Mouse (Mus musculus) right cerebral cortex, postnatal 36 days (tissue): ENCODE data around the gene Vwa7.

Source experiments
- DNase-seq, 2 experiments: peaks; one replicate each; pipeline ENCODE4 v3.0.0; 2022; ENCODE audit warnings: low spot score in 2 of 2, mixed read lengths in 1 of 2

Vwa7 gene

DNA sequence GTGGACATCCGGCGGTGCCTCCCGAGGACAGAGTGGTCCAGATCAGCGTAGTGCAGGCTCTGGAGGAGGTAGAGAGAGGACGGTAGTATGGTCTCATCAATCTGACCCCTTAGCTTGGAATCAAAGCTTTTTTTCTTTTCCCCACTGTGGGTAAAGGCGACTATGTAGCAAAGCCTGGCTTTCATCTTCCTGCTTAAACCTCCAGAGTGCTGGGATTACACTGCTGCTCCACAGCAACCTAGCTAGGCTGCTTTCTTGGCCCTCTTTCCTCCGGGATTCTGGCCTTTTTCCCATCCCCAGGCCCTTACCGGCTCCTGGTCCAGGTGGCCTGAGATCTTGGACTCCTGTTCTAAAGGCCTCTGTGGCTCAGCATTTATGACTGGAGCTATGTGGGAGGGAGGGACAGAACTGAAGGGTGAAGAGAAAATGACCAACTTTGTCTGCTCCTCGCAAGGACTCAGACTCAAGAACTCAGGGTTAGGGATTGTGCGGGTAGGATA, 48.0 kb downstream of the Vwa7 start:
- no peak for DNase-seq

DNA sequence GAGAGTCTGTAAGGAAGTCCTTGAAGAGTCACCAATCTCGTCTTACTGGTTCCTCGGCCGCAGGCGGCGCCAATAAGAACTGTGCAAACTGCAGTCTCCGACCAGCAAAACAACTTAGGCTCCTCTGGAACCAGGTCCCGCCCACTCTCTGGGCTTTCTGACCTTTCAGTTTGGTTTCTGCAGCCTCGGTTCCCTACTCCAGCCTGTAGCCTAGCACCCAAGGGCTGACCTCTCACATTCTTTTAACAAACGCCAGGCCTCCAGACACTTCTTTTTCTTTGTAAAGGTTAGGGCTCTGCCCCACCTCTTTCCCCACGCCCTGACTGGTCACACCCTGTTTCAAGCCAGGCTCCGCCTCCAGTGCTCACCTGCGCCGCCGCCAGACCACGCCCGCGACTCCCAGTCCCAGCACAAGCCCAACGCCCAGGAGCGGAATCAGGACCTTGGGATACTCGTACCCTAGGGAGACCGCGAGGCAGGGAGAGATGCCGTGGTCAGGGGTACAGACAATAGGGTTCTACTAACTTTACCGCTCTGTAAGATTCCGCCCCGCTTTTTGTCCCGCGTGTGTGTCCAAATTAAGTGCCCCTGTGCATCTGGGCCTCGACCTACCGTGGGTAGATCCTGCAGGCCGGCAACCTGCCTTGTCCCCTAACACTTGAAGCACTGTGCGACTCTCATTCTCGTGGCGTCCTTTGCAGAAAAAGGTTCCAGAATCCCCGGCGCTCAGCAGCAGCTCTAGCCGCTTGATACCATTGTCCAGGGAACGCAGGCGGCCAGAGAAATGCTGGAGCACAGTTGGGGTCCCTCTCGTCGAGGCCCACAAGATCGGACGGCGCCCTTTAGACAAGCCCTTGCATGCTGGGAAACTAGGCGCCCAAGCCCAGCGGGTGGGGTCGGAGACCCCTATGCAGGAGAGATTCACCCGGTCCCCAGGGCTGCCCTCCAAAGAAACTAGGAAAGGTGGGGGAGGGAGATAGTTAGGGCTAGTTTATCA, 48.9 kb downstream of the Vwa7 start, which contains the start of gene Ly6g6c:
Ly6g6c (plus strand) TSS at position 438 of the 997 bp plus-strand sequence.
- no peak for DNase-seq

DNA sequence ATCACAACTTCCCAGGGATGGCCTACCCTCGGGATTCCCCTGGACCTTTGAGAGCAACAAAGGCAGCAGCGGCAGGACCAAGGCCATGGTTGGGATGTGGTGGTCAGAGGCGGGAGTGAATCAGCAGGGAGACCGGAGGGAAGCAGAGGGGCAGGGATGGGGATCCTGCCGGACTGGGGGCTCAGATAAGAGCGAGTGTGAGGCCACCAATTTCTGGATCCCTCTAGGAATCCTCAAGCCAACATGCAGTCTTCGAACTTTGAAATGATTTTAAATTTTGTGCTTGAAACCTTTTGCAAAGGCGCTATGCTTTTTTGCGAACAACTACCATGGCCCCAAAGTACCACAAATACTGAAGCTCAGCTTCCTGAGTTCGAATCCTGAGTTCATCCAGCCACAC, 49.7 kb downstream of the Vwa7 start, which contains the start of gene Mpig6b:
Mpig6b (minus strand) TSS at position 101 of the 400 bp plus-strand sequence.
- no peak for DNase-seq

DNA sequence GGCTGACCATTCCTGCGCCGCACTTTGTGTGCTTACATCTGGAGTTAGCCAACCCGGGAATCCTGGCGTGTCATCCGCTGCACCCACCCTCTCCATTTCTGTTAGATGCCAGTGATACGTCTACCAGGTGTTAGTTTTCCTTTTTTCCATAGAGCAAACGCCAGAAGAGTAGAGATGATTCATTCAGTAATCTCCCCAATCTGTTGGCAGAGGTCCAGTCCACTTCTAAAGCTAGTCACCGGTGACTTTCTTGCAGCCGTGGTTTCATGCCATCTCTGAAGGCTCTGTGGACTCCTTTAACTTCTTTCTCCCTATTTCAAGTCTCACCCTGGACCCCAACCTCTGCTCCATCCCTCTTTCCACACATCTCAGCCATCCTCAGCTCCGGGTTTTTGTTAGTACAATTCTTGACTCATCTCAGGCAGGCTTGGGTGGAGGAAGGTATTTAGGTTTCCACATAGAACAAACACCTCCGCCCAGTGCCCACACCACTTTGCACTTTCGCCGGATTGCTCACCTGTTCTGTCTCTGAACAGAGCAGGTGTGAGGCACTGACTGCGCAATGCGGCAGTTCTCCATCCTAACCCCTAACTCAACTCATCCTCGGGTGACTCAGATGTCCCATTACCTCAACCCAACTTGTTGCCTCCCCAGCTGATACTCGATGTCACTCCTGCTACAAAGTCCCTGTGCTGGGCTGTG, 52.0 kb downstream of the Vwa7 start:
- DNase-seq = no peak

DNA sequence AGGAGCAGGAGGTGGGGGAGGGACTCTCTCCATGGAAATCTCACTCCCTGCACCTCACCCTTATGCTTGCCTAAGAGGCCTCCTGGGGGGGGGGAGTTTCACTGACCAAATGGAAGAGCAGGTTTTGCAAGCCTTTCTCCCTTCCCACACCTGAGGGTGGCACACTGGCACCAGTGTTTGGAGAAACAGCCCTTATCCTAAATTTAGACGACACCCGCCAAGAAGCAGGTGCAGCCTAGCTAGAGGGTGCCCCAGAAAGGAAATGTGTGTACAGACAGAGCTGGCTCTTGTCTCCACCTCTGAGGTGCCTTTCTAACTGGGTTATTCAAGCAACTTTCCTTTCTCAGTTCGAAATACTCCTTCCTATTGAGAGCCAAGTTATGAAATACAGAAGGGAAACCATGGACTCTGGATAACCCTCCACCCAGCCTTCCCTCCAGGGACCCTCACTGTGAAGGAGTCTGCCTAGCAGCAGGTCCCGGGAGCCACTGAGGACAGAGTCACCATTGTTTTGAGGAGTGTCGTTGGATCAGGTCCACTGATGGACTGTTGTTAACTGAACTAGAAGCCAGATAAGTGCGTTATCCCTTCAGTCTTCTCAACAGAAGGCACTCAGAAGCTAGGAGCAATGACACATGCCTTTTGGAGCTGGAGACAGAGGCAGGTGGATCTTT, 54.3 kb downstream of the Vwa7 start:
- no peak for DNase-seq

DNA sequence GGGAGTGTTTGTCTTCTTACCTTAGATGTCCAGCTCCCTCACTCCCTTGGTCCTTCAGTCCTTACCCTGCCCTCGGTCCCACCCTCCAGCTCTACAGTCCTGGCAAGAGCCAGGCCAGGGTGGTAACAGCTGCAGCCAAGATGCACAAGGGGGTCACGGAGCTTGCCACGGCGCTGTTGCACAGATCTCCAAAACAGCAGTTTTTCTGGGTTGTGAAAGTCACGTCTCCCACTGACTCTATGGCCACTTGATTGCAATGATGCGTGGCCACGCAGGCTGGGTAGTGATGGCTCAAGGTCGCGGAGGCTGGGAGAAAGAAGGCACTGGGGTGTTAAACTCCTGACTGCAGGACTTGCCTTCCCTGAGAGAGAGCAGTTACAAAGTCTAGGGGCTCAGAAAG, 55.1 kb downstream of the Vwa7 start:
- no peak for DNase-seq

DNA sequence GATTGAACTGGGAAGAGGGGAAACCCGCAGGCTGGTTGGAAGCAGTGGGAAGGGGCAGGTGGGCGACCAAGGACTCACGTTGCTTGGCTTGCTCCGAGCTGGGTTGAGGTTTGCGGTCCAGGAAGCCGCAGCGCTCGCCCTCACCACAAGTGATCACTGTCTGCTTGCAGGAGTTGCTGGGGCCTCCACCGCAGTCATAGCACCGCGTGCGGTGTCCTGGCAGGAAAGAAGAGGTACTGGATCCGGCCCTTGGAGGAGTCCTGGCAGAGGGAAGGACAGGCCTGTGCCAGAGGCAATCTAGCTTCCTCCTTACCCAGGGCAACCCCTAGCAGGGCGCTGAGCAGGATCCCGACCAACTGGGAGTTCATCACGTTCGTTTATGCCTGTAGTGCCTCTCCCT, 57.7 kb downstream of the Vwa7 start:
- DNase-seq = no peak
